Mouse (Mus musculus): Measurements from ENCODE around the gene Lpp. TPM values are rescaled to one million over a fixed set of nuclear protein-coding genes. Genes with fewer than 3 reads are reported as not detected.

Gene Lpp
- polyA plus RNA-seq, 1 experiment from 2014 or later: 37.9 TPM

- Histone ChIP-seq H3K36me3 (no peaks in the 10 kb centered on the region), H3K27me3 (replicated peaks) (no peaks in the 10 kb centered on the region), H3K4me2 (no peak overlapping the region), H3K4me3 (no peak overlapping the region), H3K4me1 (peaks cover 22% of the 10 kb centered on the region), H3K9me3 (no peaks in the 10 kb centered on the region), H3K27ac (replicated peaks) (no peak overlapping the region), H3K9ac (no peak overlapping the region)
- WGBS: 64% methylated on average over 5 of the region's 5 CpGs
- ATAC-seq (ENCODE audit: extremely low read depth, insufficient number of reproducible peaks, low FRiP score, low TSS enrichment): no peak
These were observed 231.0 kb downstream of the Lpp start for GRCm38 (mm10) chr16:24624335-24624734.

DNA sequence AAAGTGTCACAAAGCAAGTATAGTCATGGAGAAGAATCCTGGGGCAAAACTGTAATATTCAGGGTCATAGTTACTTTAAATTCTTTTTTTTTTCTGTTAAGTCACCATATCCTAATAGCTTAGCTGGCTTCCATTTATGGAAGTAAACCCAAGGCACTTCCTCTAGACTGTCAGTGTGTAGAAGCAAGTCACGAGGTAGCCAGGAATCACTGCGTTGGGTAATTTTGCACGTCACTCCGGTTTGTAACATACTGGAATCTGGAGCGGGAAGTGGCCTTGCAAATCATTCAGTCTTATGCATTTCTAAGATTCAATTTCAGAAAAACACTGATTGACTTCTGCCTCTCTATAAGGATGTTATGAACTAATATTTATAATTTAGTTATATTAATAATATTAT, 232.3 kb downstream of the Lpp start:
- no peaks in the 10 kb centered on the region for H3K9me3 ChIP-seq
- H3K4me2 ChIP-seq: no peak overlapping the region
- 85% methylated on average over 5 of the region's 5 CpGs for WGBS
- no peak overlapping the region for H3K9ac ChIP-seq
- H3K36me3 ChIP-seq: no peaks in the 10 kb centered on the region
- no peaks in the 10 kb centered on the region for H3K27me3 ChIP-seq (replicated peaks)
- no peak overlapping the region for H3K27ac ChIP-seq (replicated peaks)
- no peak for ATAC-seq (ENCODE audit: extremely low read depth, insufficient number of reproducible peaks, low FRiP score, low TSS enrichment)
- H3K4me3 ChIP-seq: no peak overlapping the region
- H3K4me1 ChIP-seq: peaks cover 24% of the 10 kb centered on the region

DNA sequence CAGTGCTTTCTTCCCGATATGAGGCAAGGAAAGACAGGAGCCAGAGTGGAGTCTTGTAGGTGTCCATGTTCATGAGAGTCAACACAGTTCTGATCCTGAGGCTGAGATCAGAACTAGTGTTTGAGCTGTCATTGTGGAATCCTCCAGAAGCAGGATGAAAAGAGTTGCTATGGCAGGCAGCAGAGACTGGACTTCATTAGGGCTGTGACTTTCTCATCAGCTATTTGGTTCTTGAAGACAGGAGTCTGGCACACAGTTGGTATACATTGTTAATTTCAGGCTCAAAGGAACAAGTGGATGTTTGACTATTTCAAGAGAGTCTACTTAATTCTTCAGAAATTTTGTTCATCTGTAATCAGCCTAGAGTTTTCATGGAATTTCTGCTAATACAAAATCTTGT, 235.5 kb downstream of the Lpp start:
- Histone ChIP-seq H3K27me3 (replicated peaks) (no peaks in the 10 kb centered on the region), H3K4me1 (peaks cover 29% of the 10 kb centered on the region), H3K36me3 (no peaks in the 10 kb centered on the region), H3K9me3 (no peaks in the 10 kb centered on the region), H3K4me2 (no peak overlapping the region), H3K9ac (no peak overlapping the region), H3K4me3 (no peak overlapping the region), H3K27ac (replicated peaks) (peak overlapping the region; percentile 36; the same call in 1 of the 2 replicates)
- no peak for ATAC-seq (ENCODE audit: extremely low read depth, insufficient number of reproducible peaks, low FRiP score, low TSS enrichment)
- 73% methylated on average over 1 of the region's 1 CpGs for WGBS

- H3K9ac ChIP-seq: no peak overlapping the region
- ATAC-seq (ENCODE audit: extremely low read depth, insufficient number of reproducible peaks, low FRiP score, low TSS enrichment): no peak
- H3K9me3 ChIP-seq: no peaks in the 10 kb centered on the region
- H3K27me3 ChIP-seq (replicated peaks): no peaks in the 10 kb centered on the region
- H3K4me3 ChIP-seq: no peak overlapping the region
- peaks cover 29% of the 10 kb centered on the region for H3K4me1 ChIP-seq
- WGBS: 56% methylated on average over 12 of the region's 12 CpGs
- H3K4me2 ChIP-seq: no peak overlapping the region
- H3K27ac ChIP-seq (replicated peaks): 0 out of 2 replicates have a peak overlapping the region, but pooled peaks have one; percentile 4
- no peaks in the 10 kb centered on the region for H3K36me3 ChIP-seq
These were observed 236.2 kb downstream of the Lpp start for GRCm38 (mm10) chr16:24629218-24630172.

DNA sequence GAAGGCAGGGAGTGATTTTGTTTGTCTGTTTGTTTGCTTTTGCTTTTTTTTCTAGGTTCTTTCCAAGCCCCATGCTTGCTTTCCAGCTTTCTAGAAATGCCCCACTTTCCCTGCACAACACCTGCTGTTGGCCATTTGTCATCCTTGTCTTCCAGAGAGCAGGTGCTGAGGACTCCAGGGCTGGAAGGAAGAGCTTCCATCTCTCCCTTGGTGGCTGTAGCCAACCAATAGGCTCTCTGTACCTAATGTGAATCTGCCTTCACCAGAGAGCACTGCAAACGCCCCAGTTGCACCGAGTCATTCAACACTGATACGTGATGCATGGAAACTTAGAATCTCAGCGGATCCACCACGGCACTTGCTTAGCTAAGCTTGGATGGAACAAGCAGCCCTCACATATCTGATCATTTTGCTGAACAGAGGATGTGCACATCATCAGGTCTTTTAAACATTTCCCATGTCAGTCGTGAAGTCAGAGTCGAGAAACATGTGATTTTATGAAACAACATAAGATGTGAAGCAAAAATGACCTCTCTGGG, 242.1 kb downstream of the Lpp start:
- Histone ChIP-seq H3K27ac (replicated peaks) (no peak overlapping the region), H3K9me3 (no peaks in the 10 kb centered on the region), H3K4me3 (no peak overlapping the region), H3K36me3 (peaks cover 6% of the 10 kb centered on the region; the same call in 1 of the 2 replicates), H3K4me2 (no peak overlapping the region), H3K4me1 (peaks cover 10% of the 10 kb centered on the region; the same call in 1 of the 2 replicates), H3K9ac (no peak overlapping the region), H3K27me3 (replicated peaks) (no peaks in the 10 kb centered on the region)
- WGBS: 83% methylated on average over 7 of the region's 7 CpGs
- ATAC-seq (ENCODE audit: extremely low read depth, insufficient number of reproducible peaks, low FRiP score, low TSS enrichment): no peak

DNA sequence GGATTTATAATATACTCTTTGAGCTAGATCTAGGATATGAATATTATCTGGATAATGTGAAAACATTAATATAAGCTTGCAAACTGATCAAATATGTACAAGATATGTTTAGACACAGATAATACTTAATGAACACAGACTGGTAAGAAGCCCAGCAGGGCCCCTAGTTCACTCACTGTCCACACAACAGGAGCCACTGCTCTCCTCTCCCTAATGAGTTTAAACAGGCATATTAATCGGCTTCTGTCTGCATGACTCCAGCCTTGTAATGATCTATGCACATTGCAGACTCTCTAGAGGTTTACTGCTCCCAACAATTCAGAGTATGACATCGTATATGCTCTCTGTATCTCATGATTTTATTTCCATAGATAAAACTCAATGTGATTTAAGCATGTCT, 243.6 kb downstream of the Lpp start:
- Histone ChIP-seq H3K9ac (no peak overlapping the region), H3K9me3 (no peaks in the 10 kb centered on the region), H3K27me3 (replicated peaks) (no peaks in the 10 kb centered on the region), H3K27ac (replicated peaks) (no peak overlapping the region), H3K4me2 (no peak overlapping the region), H3K4me1 (peaks cover 4% of the 10 kb centered on the region; the same call in 1 of the 2 replicates), H3K36me3 (peaks cover 6% of the 10 kb centered on the region; the same call in 1 of the 2 replicates), H3K4me3 (no peak overlapping the region)
- no peak for ATAC-seq (ENCODE audit: extremely low read depth, insufficient number of reproducible peaks, low FRiP score, low TSS enrichment)
- WGBS: 88% methylated on average over 2 of the region's 2 CpGs

DNA sequence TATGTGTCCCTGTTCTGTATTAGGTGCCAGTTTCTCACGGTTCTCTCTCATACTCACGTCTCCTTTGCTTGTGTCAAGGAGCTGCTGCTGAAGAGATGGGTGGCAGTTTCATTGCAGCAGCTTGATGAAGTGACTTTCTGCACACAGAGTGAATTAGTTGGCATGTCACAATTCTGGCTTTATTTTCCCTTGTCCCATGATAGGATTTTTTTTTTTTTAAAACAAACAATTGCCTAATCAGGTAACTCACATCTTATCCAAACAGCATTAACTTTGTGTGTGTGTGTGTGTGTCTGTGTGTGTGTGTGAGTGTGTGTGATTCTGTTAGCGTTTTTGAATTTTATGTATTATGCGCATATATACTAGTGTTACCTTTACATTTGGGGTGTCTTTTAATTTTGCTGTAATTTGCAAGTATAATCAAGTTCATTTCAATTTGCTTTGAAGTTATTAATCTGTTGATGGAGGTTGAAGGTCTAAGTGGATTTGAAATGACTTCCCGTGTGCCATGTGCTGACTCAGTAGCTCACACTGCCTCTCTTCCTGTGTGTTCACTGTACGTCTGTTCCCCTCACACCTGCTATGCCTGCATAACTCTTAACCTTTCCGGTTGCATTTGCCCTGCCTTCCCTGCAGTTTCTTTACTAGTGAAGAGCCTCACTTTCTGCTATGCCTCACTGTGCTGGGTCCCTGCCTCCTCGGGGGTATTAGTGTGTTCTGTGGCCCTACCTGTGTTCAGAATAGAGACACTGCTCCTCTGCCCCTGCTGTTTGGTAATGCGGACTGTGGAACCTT, 247.9 kb downstream of the Lpp start:
- Histone ChIP-seq H3K9ac (no peak overlapping the region), H3K27me3 (replicated peaks) (no peaks in the 10 kb centered on the region), H3K4me1 (peaks cover 14% of the 10 kb centered on the region), H3K9me3 (no peaks in the 10 kb centered on the region), H3K36me3 (no peaks in the 10 kb centered on the region), H3K4me3 (no peak overlapping the region), H3K27ac (replicated peaks) (no peak overlapping the region), H3K4me2 (no peak overlapping the region)
- WGBS: 77% methylated on average over 9 of the region's 9 CpGs
- ATAC-seq (ENCODE audit: extremely low read depth, insufficient number of reproducible peaks, low FRiP score, low TSS enrichment): no peak

DNA sequence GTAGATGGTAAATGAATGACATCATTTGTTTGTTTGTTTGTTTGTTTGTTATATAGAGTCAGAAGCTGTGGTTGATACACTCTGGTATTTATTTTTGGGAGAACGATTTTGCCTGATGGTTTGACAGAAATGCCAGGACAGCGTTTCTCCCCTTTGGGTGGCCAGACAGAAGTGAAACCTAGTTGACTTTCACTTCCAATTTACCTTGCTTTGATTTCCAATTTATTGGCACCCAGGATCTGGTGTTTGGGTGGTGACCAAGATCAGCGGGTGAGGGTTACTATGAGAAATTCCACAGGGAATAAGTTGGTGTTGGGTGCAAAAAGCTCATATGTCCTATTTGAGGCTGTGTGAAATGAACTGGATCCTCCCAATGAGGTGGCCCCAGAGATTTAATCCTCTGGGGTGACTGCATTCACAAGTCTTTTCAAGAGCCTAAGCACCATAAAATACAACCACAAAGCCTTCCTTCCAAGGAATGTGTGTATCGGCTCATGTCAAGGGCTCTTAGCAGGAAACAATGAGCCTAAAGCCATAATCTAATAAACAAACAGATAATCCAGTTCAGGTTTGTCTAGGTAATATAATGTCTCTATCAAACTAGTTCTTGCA, 249.8 kb downstream of the Lpp start:
- 83% methylated on average over 4 of the region's 4 CpGs for WGBS

GRCm38 (mm10) chr16:24644154-24644553, 250.8 kb downstream of the Lpp start:
- no peak overlapping the region for H3K27ac ChIP-seq (replicated peaks)
- no peaks in the 10 kb centered on the region for H3K27me3 ChIP-seq (replicated peaks)
- 85% methylated on average over 8 of the region's 8 CpGs for WGBS
- H3K9me3 ChIP-seq: no peaks in the 10 kb centered on the region
- no peak overlapping the region for H3K9ac ChIP-seq
- ATAC-seq (ENCODE audit: extremely low read depth, insufficient number of reproducible peaks, low FRiP score, low TSS enrichment): no peak
- H3K36me3 ChIP-seq: no peaks in the 10 kb centered on the region
- no peak overlapping the region for H3K4me2 ChIP-seq
- no peak overlapping the region for H3K4me3 ChIP-seq
- H3K4me1 ChIP-seq: peaks cover 21% of the 10 kb centered on the region

More for the DNA sequence above, 249.8 kb downstream of the Lpp start:
- no peak for ATAC-seq (ENCODE audit: extremely low read depth, insufficient number of reproducible peaks, low FRiP score, low TSS enrichment)
- Histone ChIP-seq H3K4me2 (no peak overlapping the region), H3K27me3 (replicated peaks) (no peaks in the 10 kb centered on the region), H3K4me1 (peaks cover 21% of the 10 kb centered on the region), H3K4me3 (no peak overlapping the region), H3K9me3 (no peaks in the 10 kb centered on the region), H3K27ac (replicated peaks) (no peak overlapping the region), H3K9ac (no peak overlapping the region), H3K36me3 (no peaks in the 10 kb centered on the region)

DNA sequence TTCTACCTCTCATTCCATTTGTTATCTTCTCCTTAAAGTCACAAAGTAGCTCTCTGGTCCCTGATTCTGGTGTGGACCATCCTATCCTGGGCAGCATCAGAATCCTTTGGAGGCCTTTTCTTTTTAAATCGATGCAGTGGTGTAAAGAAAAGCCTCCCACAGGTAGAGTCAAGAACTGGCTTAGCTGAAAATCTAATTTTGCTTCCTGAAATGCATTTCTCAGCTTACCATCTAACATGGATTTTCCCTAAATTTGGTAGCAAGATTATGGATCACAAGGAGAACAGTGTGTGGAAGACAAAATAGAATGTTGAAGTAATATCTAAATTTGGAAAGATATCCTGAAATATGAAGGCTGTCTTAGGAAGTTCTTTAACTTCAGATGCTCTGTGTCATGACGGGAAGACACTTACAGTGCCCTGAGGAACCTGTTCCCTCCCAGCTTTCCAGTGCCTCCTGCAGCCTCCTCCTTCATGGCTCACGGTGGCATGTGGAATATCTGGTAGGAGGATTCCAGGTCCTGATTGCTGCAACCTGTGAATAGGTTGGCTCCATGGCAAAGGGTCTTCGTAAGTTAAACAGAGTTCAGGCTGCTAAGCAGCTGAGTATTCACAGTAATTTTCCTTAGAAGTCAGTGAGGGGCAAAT, 251.6 kb downstream of the Lpp start:
- no peak overlapping the region for H3K27ac ChIP-seq (replicated peaks)
- 80% methylated on average over 4 of the region's 4 CpGs for WGBS
- no peaks in the 10 kb centered on the region for H3K36me3 ChIP-seq
- no peaks in the 10 kb centered on the region for H3K9me3 ChIP-seq
- H3K4me2 ChIP-seq: no peak overlapping the region
- no peaks in the 10 kb centered on the region for H3K27me3 ChIP-seq (replicated peaks)
- no peak for ATAC-seq (ENCODE audit: extremely low read depth, insufficient number of reproducible peaks, low FRiP score, low TSS enrichment)
- H3K9ac ChIP-seq: no peak overlapping the region
- H3K4me3 ChIP-seq: no peak overlapping the region
- peaks cover 21% of the 10 kb centered on the region for H3K4me1 ChIP-seq

All from heart, embryonic 13.5 days (tissue).